Mouse (Mus musculus) limb, embryonic 15.5 days (tissue): Measurements from ENCODE around the gene Olfr1389. TPM values are rescaled to one million over a fixed set of nuclear protein-coding genes. Genes with fewer than 3 reads are reported as not detected.
"Not testable (repeated sequence)": the region's sequence is repeated elsewhere in the genome, so short reads cannot be mapped to it uniquely, and the experiment has no call there.

ENCODE experiments used
- ATAC-seq: fragments of 200-750 bp; cut with Nextera tagmentation; 2 replicates; pipeline ENCODE4 v1.8.0; 2017; ENCODE audit warnings: low read depth, moderate TSS enrichment; ENCODE audit not compliant: insufficient number of reproducible peaks, low FRiP score, low TSS enrichment
- H3K27ac ChIP-seq: fragments of 300-500 bp; sonication (generic); 2 replicates; pipeline ENCODE4 v1.5.1; 2015; ENCODE audit warnings: moderate library complexity, mild to moderate bottlenecking, inconsistent platforms
- H3K27me3 ChIP-seq: fragments of 300-500 bp; sonication (generic); 2 replicates; pipeline ENCODE4 v1.6.1; 2015; ENCODE audit warnings: inconsistent platforms
- H3K36me3 ChIP-seq: fragments of 300-500 bp; sonication (generic); 2 replicates; pipeline ENCODE4 v1.6.1; 2015; ENCODE audit warnings: inconsistent platforms
- H3K4me1 ChIP-seq: fragments of 300-500 bp; sonication (generic); 2 replicates; pipeline ENCODE4 v1.6.1; 2015; ENCODE audit warnings: inconsistent platforms
- H3K4me2 ChIP-seq: fragments of 300-500 bp; sonication (generic); 2 replicates; pipeline ENCODE4 v1.6.1; 2015; ENCODE audit warnings: mild to moderate bottlenecking, inconsistent platforms
- H3K4me3 ChIP-seq: fragments of 300-500 bp; sonication (generic); 2 replicates; pipeline ENCODE4 v1.5.1; 2015; ENCODE audit warnings: mild to moderate bottlenecking, inconsistent platforms
- H3K9ac ChIP-seq: fragments of 300-500 bp; sonication (generic); 2 replicates; pipeline ENCODE4 v1.6.1; 2015; ENCODE audit warnings: inconsistent platforms
- H3K9me3 ChIP-seq: fragments of 300-500 bp; sonication (generic); 2 replicates; pipeline ENCODE4 v1.6.1; 2016; ENCODE audit warnings: inconsistent platforms
- WGBS: fragments of 180-500 bp; shearing (Covaris S2); methylation state at CpG from one replicate; pipeline ENCODE4 v1.1.7; 2015; 5-methylcytosine and 5-hydroxymethylcytosine counted together
- polyA plus RNA-seq: library from polyadenylated mRNA; unstranded; fragments of >200 nt; fragmentation: Nextera tagmentation; extraction: Ambion mirVana; gene quantifications from 2 replicates; pipeline ENCODE4 v1.2.1, GENCODE M21; 2015

The Olfr1389 gene
- polyA plus RNA-seq, result not detected in 2 replicates

DNA sequence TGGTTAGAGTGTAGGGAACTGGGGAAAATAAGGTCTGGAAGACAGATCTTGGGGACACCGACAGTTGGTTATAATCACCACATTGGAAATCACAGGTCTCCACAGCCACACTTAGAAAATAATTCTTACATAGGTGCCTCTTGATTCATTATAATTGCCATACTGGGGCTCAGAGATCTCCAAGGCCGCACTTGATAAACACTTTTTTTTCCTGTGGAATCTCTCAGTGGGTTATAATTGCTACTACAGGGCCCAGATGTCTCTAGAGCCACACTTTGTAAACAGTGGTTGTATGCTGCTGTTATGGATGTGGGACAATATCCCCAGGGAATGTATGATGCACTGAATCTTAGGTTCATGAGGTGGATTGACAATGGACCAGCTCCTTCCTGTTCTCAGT lies at the start of gene Olfr1389:
Olfr1389 (plus strand) TSS at position 301 of the 400 bp plus-strand sequence.
- H3K27me3 ChIP-seq, result no peaks in the 10 kb centered on the region
- H3K4me2 ChIP-seq, result no peak within 1 kb of the TSS
- WGBS, result 86% methylated on average over 2 of the region's 2 CpGs
- H3K9me3 ChIP-seq, result no peaks in the 10 kb centered on the region
- H3K9ac ChIP-seq, result no peak within 1 kb of the TSS
- ATAC-seq, result no peak
- H3K4me1 ChIP-seq, result no peaks in the 10 kb centered on the region
- no peak within 1 kb of the TSS for H3K27ac ChIP-seq
- H3K36me3 ChIP-seq, result no peaks in the 10 kb centered on the region
- no peak within 1 kb of the TSS for H3K4me3 ChIP-seq

DNA sequence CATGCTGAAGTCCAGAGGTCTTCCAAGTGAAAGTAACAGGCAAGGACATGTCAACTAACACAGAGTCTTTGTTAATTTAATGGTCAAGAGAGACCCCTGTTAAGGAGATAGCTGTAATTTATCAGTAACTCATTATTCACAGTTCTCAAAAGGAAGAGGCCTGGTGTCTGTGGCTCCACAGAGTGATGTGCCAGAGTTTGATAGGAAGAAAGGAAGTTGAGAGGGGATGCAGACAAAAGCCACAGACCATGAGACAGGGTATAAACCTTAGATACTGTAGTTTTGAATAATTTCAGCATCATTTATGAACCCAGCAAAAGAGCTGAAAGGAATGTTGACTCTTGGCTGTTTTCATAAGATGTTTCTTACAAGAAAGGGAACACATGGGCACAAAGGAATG lies 39.7 kb upstream of the Olfr1389 start:
- H3K4me1 ChIP-seq, result no peaks in the 10 kb centered on the region
- no peak for ATAC-seq
- no peak overlapping the region for H3K27ac ChIP-seq
- no peak overlapping the region for H3K4me2 ChIP-seq
- H3K36me3 ChIP-seq, result no peaks in the 10 kb centered on the region
- no peak overlapping the region for H3K9ac ChIP-seq
- no peak overlapping the region for H3K4me3 ChIP-seq
- no peaks in the 10 kb centered on the region for H3K9me3 ChIP-seq
- H3K27me3 ChIP-seq, result no peaks in the 10 kb centered on the region

DNA sequence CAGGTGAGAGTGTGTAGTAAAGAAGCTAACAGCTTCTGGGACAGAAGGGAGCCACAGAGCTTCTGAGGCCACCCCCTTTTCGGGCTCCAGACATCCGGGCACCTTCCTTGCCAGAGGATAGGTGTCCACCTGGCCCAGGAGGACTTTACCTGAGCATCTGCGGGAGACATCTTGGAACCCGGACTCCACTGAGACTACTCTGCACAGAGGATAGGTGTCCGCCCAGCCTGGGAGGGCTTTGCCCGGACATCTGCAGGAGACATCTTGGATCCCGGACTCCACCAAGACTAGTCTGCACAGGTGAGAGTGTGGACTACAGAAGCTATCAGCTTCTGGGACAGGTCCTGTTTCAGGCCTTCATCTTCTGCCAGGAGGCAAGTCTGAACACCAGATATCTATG lies 36.7 kb upstream of the Olfr1389 start:
- H3K4me1 ChIP-seq, H3K4me2 ChIP-seq: not testable (repeated sequence)
- 94% methylated on average over 7 of the region's 7 CpGs for WGBS

GRCm38 (mm10) chr11:49392707-49393106 lies 30.2 kb upstream of the Olfr1389 start:
- not testable (repeated sequence) for H3K27ac ChIP-seq, H3K4me2 ChIP-seq, H3K9me3 ChIP-seq, H3K4me1 ChIP-seq, H3K36me3 ChIP-seq, H3K27me3 ChIP-seq, ATAC-seq, H3K4me3 ChIP-seq, H3K9ac ChIP-seq
- WGBS, result 68% methylated on average over 1 of the region's 1 CpGs

More for the DNA sequence above, 36.7 kb upstream of the Olfr1389 start:
- H3K9me3 ChIP-seq, H3K27ac ChIP-seq, H3K36me3 ChIP-seq, ATAC-seq, H3K27me3 ChIP-seq, H3K9ac ChIP-seq, H3K4me3 ChIP-seq: not testable (repeated sequence)

GRCm38 (mm10) chr11:49406784-49407183 lies 16.1 kb upstream of the Olfr1389 start:
- H3K27me3 ChIP-seq, result no peaks in the 10 kb centered on the region
- H3K36me3 ChIP-seq, result no peaks in the 10 kb centered on the region
- no peak overlapping the region for H3K4me2 ChIP-seq
- no peak overlapping the region for H3K4me3 ChIP-seq
- H3K27ac ChIP-seq, result no peak overlapping the region
- no peaks in the 10 kb centered on the region for H3K4me1 ChIP-seq
- ATAC-seq, result no peak
- H3K9me3 ChIP-seq, result no peaks in the 10 kb centered on the region
- H3K9ac ChIP-seq, result no peak overlapping the region
- 71% methylated on average over 3 of the region's 3 CpGs for WGBS

- 35% methylated on average over 1 of the region's 1 CpGs for WGBS
- ATAC-seq, result no peak
- Histone ChIP-seq H3K4me1 (no peaks in the 10 kb centered on the region), H3K4me3 (no peak overlapping the region), H3K4me2 (no peak overlapping the region), H3K27ac (no peak overlapping the region), H3K9ac (no peak overlapping the region), H3K9me3 (no peaks in the 10 kb centered on the region), H3K27me3 (no peaks in the 10 kb centered on the region), H3K36me3 (no peaks in the 10 kb centered on the region)
Observed at GRCm38 (mm10) chr11:49410540-49410939, 12.3 kb upstream of the Olfr1389 start.

- H3K9ac ChIP-seq, result no peak overlapping the region
- H3K4me1 ChIP-seq, result no peaks in the 10 kb centered on the region
- no peaks in the 10 kb centered on the region for H3K27me3 ChIP-seq
- no peaks in the 10 kb centered on the region for H3K9me3 ChIP-seq
- no peak overlapping the region for H3K27ac ChIP-seq
- no peak overlapping the region for H3K4me2 ChIP-seq
- H3K4me3 ChIP-seq, result no peak overlapping the region
- no peaks in the 10 kb centered on the region for H3K36me3 ChIP-seq
- ATAC-seq, result no peak
- WGBS, result 94% methylated on average over 1 of the region's 1 CpGs
Observed at GRCm38 (mm10) chr11:49425257-49425927, 2.5 kb downstream of the Olfr1389 start.

- H3K4me3 ChIP-seq, result no peak overlapping the region
- H3K4me2 ChIP-seq, result no peak overlapping the region
- no peak for ATAC-seq
- H3K27me3 ChIP-seq, result no peaks in the 10 kb centered on the region
- H3K9ac ChIP-seq, result no peak overlapping the region
- no peaks in the 10 kb centered on the region for H3K36me3 ChIP-seq
- H3K9me3 ChIP-seq, result no peaks in the 10 kb centered on the region
- 81% methylated on average over 2 of the region's 2 CpGs for WGBS
- H3K27ac ChIP-seq, result no peak overlapping the region
- no peaks in the 10 kb centered on the region for H3K4me1 ChIP-seq
Observed at GRCm38 (mm10) chr11:49429641-49430040, 6.8 kb downstream of the Olfr1389 start.

DNA sequence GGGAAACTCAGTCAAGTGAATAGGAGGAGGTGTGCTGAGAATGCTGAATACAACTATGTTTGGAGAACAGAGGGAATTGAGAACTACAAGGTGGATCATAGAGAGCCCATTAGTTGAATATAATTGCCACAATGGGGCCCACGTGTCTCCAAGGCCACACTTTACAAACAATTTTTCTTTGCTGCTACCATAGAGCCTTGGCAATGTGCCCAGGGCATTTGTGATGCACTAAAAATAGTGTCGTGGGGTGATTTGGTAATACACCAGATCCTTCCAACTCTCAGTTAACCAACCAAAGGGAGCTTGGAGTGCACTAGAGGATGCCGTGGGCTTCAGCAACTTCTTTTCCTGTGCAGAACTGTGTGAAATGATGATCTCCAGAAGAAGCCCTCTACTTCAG lies 13.5 kb downstream of the Olfr1389 start, which contains the start of gene Olfr1388:
Olfr1388 (plus strand) TSS at position 214 of the 400 bp plus-strand sequence.
- H3K27me3 ChIP-seq, result no peaks in the 10 kb centered on the region
- 66% methylated on average over 3 of the region's 3 CpGs for WGBS
- H3K4me3 ChIP-seq, result no peak within 1 kb of the TSS
- H3K4me2 ChIP-seq, result no peak within 1 kb of the TSS
- H3K27ac ChIP-seq, result no peak within 1 kb of the TSS
- H3K9me3 ChIP-seq, result no peaks in the 10 kb centered on the region
- H3K36me3 ChIP-seq, result no peaks in the 10 kb centered on the region
- no peak within 1 kb of the TSS for H3K9ac ChIP-seq
- no peaks in the 10 kb centered on the region for H3K4me1 ChIP-seq
- no peak for ATAC-seq

GRCm38 (mm10) chr11:49455043-49455442 lies 32.2 kb downstream of the Olfr1389 start, which contains the start of gene Olfr1387:
TSS of gene Olfr1387 (plus strand) at chr11:49455343.
- 61% methylated on average over 1 of the region's 1 CpGs for WGBS

DNA sequence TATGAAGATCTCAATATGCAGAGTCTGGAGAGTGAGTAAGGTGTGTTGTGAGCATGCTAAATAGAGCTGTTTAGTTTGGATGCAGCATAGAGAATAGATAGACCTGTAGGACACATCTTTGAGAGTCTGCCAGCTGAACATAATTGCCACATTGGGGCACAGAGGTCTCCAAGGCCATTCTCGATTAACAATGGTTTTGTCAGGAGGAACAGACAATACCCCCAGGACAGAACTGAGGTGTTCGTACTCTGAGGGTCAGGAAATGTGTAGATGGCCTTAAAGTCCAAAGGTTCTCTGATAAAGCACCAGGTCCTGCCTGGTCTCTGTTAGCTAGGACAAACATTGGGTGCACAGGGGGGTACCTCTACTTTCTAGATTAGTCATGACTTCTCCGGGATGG lies 41.9 kb downstream of the Olfr1389 start, which contains the start of gene Olfr1386:
Olfr1386 (plus strand) TSS at position 301 of the 400 bp plus-strand sequence.
- not testable (repeated sequence) for ATAC-seq, H3K27me3 ChIP-seq, H3K4me3 ChIP-seq, H3K9me3 ChIP-seq, H3K4me1 ChIP-seq, H3K4me2 ChIP-seq, H3K36me3 ChIP-seq, H3K27ac ChIP-seq, H3K9ac ChIP-seq
- 91% methylated on average over 3 of the region's 3 CpGs for WGBS

More at GRCm38 (mm10) chr11:49455043-49455442, 32.2 kb downstream of the Olfr1389 start, which contains the start of gene Olfr1387:
- no peaks in the 10 kb centered on the region for H3K27me3 ChIP-seq
- no peaks in the 10 kb centered on the region for H3K9me3 ChIP-seq
- H3K4me1 ChIP-seq, result no peaks in the 10 kb centered on the region
- H3K27ac ChIP-seq, result no peak within 1 kb of the TSS
- no peak for ATAC-seq
- no peak within 1 kb of the TSS for H3K4me2 ChIP-seq
- H3K9ac ChIP-seq, result no peak within 1 kb of the TSS
- no peak within 1 kb of the TSS for H3K4me3 ChIP-seq
- H3K36me3 ChIP-seq, result no peaks in the 10 kb centered on the region
